8 mouse cellular contexts compared by ENCODE assay signal in genomic region chr11:62879220-62880048, GRCm38 (mm10). TPM values are rescaled to one million over a fixed set of nuclear protein-coding genes. Genes with fewer than 3 reads are reported as not detected.
DNase-seq lines count a peak whose midpoint lies in the region; ATAC-seq lines count a peak whose summit lies in the region.

Gene Tvp23b (plus strand): TSS chr11:62879455.

- no peaks in the 10 kb centered on the region for H3K9me3 ChIP-seq in heart, embryonic 14.5 days (ENCODE audit: control insufficient read depth, low read length)
- no peaks in the 10 kb centered on the region for H3K9me3 ChIP-seq in liver, embryonic 13.5 days (replicated peaks)
- H3K9me3 ChIP-seq in stomach, embryonic 16.5 days (replicated peaks; ENCODE audit: control insufficient read depth, low read length) = no peaks in the 10 kb centered on the region

- ATAC-seq in CD4-positive, CD25-positive, alpha-beta regulatory T cell, adult 4 months = peak; percentile 92
- peak; percentile 98 for ATAC-seq in heart, embryonic 14.5 days (ENCODE audit: insufficient number of reproducible peaks, insufficient read depth, low FRiP score, low read depth)
- ATAC-seq in liver, embryonic 13.5 days (ENCODE audit: low read depth) = peak; percentile 93
- peak; percentile 99 for ATAC-seq in stomach, embryonic 16.5 days (ENCODE audit: insufficient read depth, low FRiP score)

- peak; percentile 94 for DNase-seq in c-Kit-negative CD71-positive TER-119-positive erythroid progenitor cells, embryonic 14.5 days (ENCODE audit: low read depth, low spot score)
- DNase-seq in fibroblast of lung, adult 2 months (ENCODE audit: low read depth) = peak; percentile 90
- DNase-seq in kidney, postnatal 14 days = peak; percentile 99
- peak; percentile 98 for DNase-seq in liver, embryonic 13.5 days
- peak; percentile 99 for DNase-seq in neural tube, embryonic 10.5 days (ENCODE audit: extremely low spot score, low spot score)

- H3K27ac ChIP-seq in heart, embryonic 14.5 days (replicated peaks in 1 of 2; ENCODE audit: control insufficient read depth in 1 of 2, insufficient read depth in 1 of 2, low read depth in 2 of 2, low read length in 2 of 2) = peak within 1 kb of the TSS; percentile 82 to 91
- peak within 1 kb of the TSS; percentile 83 for H3K27ac ChIP-seq in liver, embryonic 13.5 days
- peak within 1 kb of the TSS; percentile 88 for H3K27ac ChIP-seq in stomach, embryonic 16.5 days (ENCODE audit: low read length)

- H3K36me3 ChIP-seq in heart, embryonic 14.5 days (ENCODE audit: control insufficient read depth, insufficient read depth, low read length) = peaks cover 14% of the 10 kb centered on the region
- H3K36me3 ChIP-seq in liver, embryonic 13.5 days = peaks cover 5% of the 10 kb centered on the region; the same call in 1 of the 2 replicates
- H3K36me3 ChIP-seq in stomach, embryonic 16.5 days (ENCODE audit: control insufficient read depth, insufficient read depth, low read length) = no peaks in the 10 kb centered on the region

- H3K27me3 ChIP-seq in heart, embryonic 14.5 days (ENCODE audit: control insufficient read depth, insufficient read depth, low read length) = no peaks in the 10 kb centered on the region
- no peaks in the 10 kb centered on the region for H3K27me3 ChIP-seq in liver, embryonic 13.5 days
- no peaks in the 10 kb centered on the region for H3K27me3 ChIP-seq in stomach, embryonic 16.5 days (ENCODE audit: control insufficient read depth, insufficient read depth, low read length)

- no peaks in the 10 kb centered on the region for H3K4me1 ChIP-seq in heart, embryonic 14.5 days (ENCODE audit: control insufficient read depth in 2 of 2, insufficient read depth in 2 of 2, low read length in 2 of 2)
- peaks cover 37% of the 10 kb centered on the region for H3K4me1 ChIP-seq in liver, embryonic 13.5 days (replicated peaks)
- H3K4me1 ChIP-seq in stomach, embryonic 16.5 days (ENCODE audit: control insufficient read depth, insufficient read depth, low read length) = peaks cover 6% of the 10 kb centered on the region; the same call in 1 of the 2 replicates

- peak within 1 kb of the TSS; percentile 87 to 98 for H3K4me3 ChIP-seq in heart, embryonic 14.5 days (ENCODE audit: control insufficient read depth in 1 of 2, insufficient read depth in 1 of 2, low read depth in 1 of 2, low read length in 2 of 2)
- peak within 1 kb of the TSS; percentile 82 for H3K4me3 ChIP-seq in liver, embryonic 13.5 days (replicated peaks)
- peak within 1 kb of the TSS; percentile 77 for H3K4me3 ChIP-seq in stomach, embryonic 16.5 days (replicated peaks; ENCODE audit: low read length)

- H3K4me2 ChIP-seq in heart, embryonic 14.5 days (ENCODE audit: low read length) = peak within 1 kb of the TSS; percentile 83
- peak within 1 kb of the TSS; percentile 98 for H3K4me2 ChIP-seq in liver, embryonic 13.5 days
- peak within 1 kb of the TSS; percentile 79 for H3K4me2 ChIP-seq in stomach, embryonic 16.5 days (ENCODE audit: low read depth, low read length)

- WGBS in heart, embryonic 14.5 days = under 1% methylated on average over 55 of the region's 55 CpGs
- WGBS in liver, embryonic 13.5 days (ENCODE audit: insufficient replicate concordance) = under 1% methylated on average over 55 of the region's 55 CpGs
- WGBS in stomach, embryonic 16.5 days = 1% methylated on average over 55 of the region's 55 CpGs

- H3K9ac ChIP-seq in heart, embryonic 14.5 days (ENCODE audit: low read length) = peak within 1 kb of the TSS; percentile 93
- H3K9ac ChIP-seq in liver, embryonic 13.5 days = peak within 1 kb of the TSS; percentile 87
- H3K9ac ChIP-seq in stomach, embryonic 16.5 days (ENCODE audit: low read length) = peak within 1 kb of the TSS; percentile 96

RNA-seq across cellular contexts. Expression of gene Tvp23b, which starts in this region (rescaled TPM):
- polyA plus RNA-seq in CD4-positive, CD25-positive, alpha-beta regulatory T cell, adult 4 months (2017; shearing (Covaris generic)) = 10 to 100 TPM; 57.6 to 61.6 TPM
- 46.0 and 49.3 TPM in 2 replicates for polyA plus RNA-seq in heart, embryonic 14.5 days (2014; fragmentation: Nextera tagmentation; extraction: Ambion mirVana)
- 29.2 and 36.1 TPM in 2 replicates for polyA plus RNA-seq in liver, embryonic 13.5 days (2015; fragmentation: Nextera tagmentation; extraction: Ambion mirVana)
- 85.4 and 93.8 TPM in 2 replicates for polyA plus RNA-seq in stomach, embryonic 16.5 days (2015; fragmentation: Nextera tagmentation; extraction: Ambion mirVana)

Comparison
In these comparisons a context has a peak if more than half of its experiments do, and no peak if none do; other contexts are left out.
1. Peak in every context shown above with its lines: DNase-seq, ATAC-seq, H3K4me3 ChIP-seq and H3K27ac ChIP-seq.